Comparison of ENCODE assay signal across 22 mouse cellular contexts in the genomic region with DNA sequence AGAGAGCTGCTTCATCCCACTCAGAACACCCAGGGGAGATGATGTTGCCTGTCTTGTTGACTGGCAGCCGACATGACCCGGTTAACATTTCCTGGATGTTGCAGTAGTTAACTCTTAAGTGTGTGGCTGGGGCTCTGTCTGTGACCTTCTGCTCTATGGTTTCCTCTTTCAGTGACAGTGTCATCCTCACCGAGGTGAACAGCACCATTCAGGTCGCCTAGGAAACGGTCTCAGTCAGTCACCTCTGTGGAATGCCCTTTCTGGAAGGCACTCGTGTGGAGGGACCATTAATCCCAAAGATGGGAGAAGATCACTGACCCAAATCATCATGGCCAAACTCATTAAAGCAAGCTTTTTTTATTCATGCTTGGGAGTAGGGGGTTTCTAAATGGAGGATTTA. TPM values are rescaled to one million over a fixed set of nuclear protein-coding genes. Genes with fewer than 3 reads are reported as not detected.
DNase-seq lines count a peak whose midpoint lies in the region; ATAC-seq lines count a peak whose summit lies in the region.
"Had no signal": no experiment of that assay in that cellular context is flagged by ENCODE, and none has a peak within 500 bp of the region (broad histone marks: within the 10 kb centered on the region; RNA-seq: fewer than 3 reads in every experiment).

No protein-coding gene starts in this region.

- no peaks in the 10 kb centered on the region for H3K9me3 ChIP-seq in kidney, embryonic 16.5 days (ENCODE audit: low read length)
- H3K9me3 ChIP-seq: heart, embryonic 13.5 days; limb, embryonic 13.5 days; lung, embryonic 15.5 days; midbrain, embryonic 15.5 days had no signal

- H3K27ac ChIP-seq in kidney, embryonic 16.5 days (ENCODE audit: low read length), result peak overlapping the region; percentile 19; the same call in 1 of the 2 replicates
- H3K27ac ChIP-seq: heart, embryonic 13.5 days; limb, embryonic 13.5 days; liver, embryonic 14.5 days; lung, embryonic 15.5 days; macrophage; midbrain, embryonic 15.5 days had no signal

- H3K36me3 ChIP-seq in kidney, embryonic 16.5 days (ENCODE audit: insufficient read depth, low read length), result no peaks in the 10 kb centered on the region
- H3K36me3 ChIP-seq: heart, embryonic 13.5 days; limb, embryonic 13.5 days; lung, embryonic 15.5 days; midbrain, embryonic 15.5 days had no signal

- 0 out of 2 replicates have a peak overlapping the region, but pooled peaks have one; percentile 1 for H3K4me2 ChIP-seq in kidney, embryonic 16.5 days (replicated peaks; ENCODE audit: low read depth, low read length)
- H3K4me2 ChIP-seq: heart, embryonic 13.5 days; limb, embryonic 13.5 days; lung, embryonic 15.5 days; midbrain, embryonic 15.5 days had no signal

- peak; percentile 93 for ATAC-seq in kidney, embryonic 16.5 days (ENCODE audit: low FRiP score, low TSS enrichment)
- ATAC-seq: midbrain, embryonic 15.5 days had no signal

- WGBS in kidney, embryonic 16.5 days, result 8% methylated on average over 6 of the region's 6 CpGs

- no peaks in the 10 kb centered on the region for H3K27me3 ChIP-seq in kidney, embryonic 16.5 days (ENCODE audit: insufficient read depth, low read length)
- H3K27me3 ChIP-seq: limb, embryonic 13.5 days; lung, embryonic 15.5 days; midbrain, embryonic 15.5 days had no signal

- DNase-seq in embryo, embryonic 10 days (ENCODE audit: low spot score), result peak; percentile 72
- DNase-seq in embryo, embryonic 11 days, result no peak
- DNase-seq in heart, postnatal 10 days, result peak; percentile 18 to 27
- DNase-seq in heart, postnatal 4 days, result no peak
- DNase-seq in kidney, postnatal 14 days, result no peak
- peak; percentile 58 for DNase-seq in mesoderm, embryonic 11.5 days (ENCODE audit: low read depth, low spot score)
- no peak for DNase-seq in left cerebral cortex, adult 9 months (ENCODE audit: low spot score in 2 of 2)
- DNase-seq: cerebellum, adult 18-20 months; cerebellum, postnatal 25 days; thymus, postnatal 4 days had no signal

- no peak overlapping the region for H3K4me3 ChIP-seq in kidney, embryonic 16.5 days (ENCODE audit: low read length)
- H3K4me3 ChIP-seq: heart, embryonic 13.5 days; limb, embryonic 13.5 days; lung, embryonic 15.5 days; midbrain, embryonic 15.5 days; myocyte had no signal

- peaks cover 29% of the 10 kb centered on the region for H3K4me1 ChIP-seq in kidney, embryonic 16.5 days (ENCODE audit: insufficient read depth, low read length)

- no peak overlapping the region for H3K9ac ChIP-seq in kidney, embryonic 16.5 days (replicated peaks; ENCODE audit: low read length)
- H3K9ac ChIP-seq: heart, embryonic 13.5 days; limb, embryonic 13.5 days; liver, embryonic 14.5 days; lung, embryonic 15.5 days; midbrain, embryonic 15.5 days had no signal

- intact Hi-C loops in heart, postnatal 10 days (cut with DNase I), result no loop called here

RNA-seq across cellular contexts. Expression of gene Rxfp2, which starts 12.7 kb away (rescaled TPM):
- not detected for total RNA-seq in heart, postnatal 10 days (2021)
- not detected for total RNA-seq in heart, postnatal 4 days (2021)
- polyA plus RNA-seq in kidney, embryonic 16.5 days (2015; fragmentation: Nextera tagmentation; extraction: Ambion mirVana), result 3.2 and 4.0 TPM in 2 replicates
- total RNA-seq: granulocyte monocyte progenitor cell, adult 5-6 weeks; heart, postnatal 36 days; layer of hippocampus, postnatal 25 days had no signal
- polyA plus RNA-seq: liver, embryonic 14.5 days; macrophage; myocyte; spleen, adult 2 months had no signal

Comparison
In these comparisons a context has a peak if more than half of its experiments do, and no peak if none do; other contexts are left out.
1. DNase-seq: peak in embryo, embryonic 10 days (single experiment), heart, postnatal 10 days (2 of 2) and mesoderm, embryonic 11.5 days (single experiment); none in embryo, embryonic 11 days (single experiment), heart, postnatal 4 days (single experiment), kidney, postnatal 14 days (single experiment) and left cerebral cortex, adult 9 months (0 of 2).